Mouse (Mus musculus): ENCODE measurements at regions not wholly inside any gene's neighbourhood (a gene's known extent, or its start where the extent isn't known, plus 50 kb on each side); places are given as distances from the start of the nearest gene placed in this dataset.

DNA sequence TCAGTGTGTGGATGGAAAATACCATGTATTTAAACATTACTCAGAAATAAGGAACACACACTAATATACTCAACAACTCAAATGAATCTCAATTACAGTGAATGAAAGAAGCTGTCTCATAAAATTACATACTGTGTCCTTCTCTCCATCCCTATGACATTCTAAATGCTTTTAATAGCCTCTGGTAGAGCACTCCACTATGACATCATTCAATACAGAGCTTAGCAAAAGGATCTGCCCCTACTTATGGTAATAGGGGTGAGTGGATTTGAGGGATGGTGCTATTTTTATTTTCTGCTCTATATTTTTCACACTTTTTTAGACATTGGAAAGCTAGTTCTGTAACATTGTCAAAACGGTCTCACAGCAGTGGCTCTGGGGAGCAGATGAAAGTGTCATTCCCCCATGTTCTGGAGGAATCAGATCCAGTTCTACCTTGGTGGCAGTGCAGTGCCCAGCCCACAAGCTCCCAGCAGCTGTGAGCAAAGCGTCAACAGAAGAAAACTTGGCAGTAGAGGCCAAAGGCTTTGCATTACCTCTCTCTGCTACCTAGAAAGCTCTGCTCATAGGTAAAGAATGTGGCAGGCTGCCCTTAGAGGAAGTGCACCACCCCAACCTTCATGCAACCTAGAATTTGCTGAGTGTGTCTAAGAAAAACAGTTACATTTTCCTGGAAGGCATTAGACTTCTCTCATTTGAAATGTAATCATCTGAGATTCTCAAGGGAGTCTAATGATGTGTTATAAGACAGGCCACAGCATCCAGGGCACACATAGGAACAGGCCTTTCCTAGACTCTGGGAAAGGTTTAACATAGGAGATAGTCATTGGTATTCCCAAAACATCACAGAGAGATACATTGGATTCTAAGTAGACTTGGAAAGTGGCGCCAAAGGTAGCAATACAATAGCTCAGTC is 138.1 kb downstream of the Snx19 start:
- Histone ChIP-seq H3K36me3 (ENCODE audit: control insufficient read depth, insufficient read depth, low read length) (no peaks in the 10 kb centered on the region), H3K27ac (replicated peaks; ENCODE audit: insufficient read depth, low read depth, low read length) (no peak overlapping the region), H3K9ac (ENCODE audit: low read depth, low read length) (no peak overlapping the region), H3K27me3 (ENCODE audit: control insufficient read depth, insufficient read depth, low read length) (no peaks in the 10 kb centered on the region), H3K4me1 (ENCODE audit: control insufficient read depth, insufficient read depth, low read length) (no peaks in the 10 kb centered on the region), H3K4me3 (ENCODE audit: insufficient read depth, low read depth, low read length) (no peak overlapping the region), H3K79me2 (ENCODE audit: control insufficient read depth, insufficient read depth, low read length) (no peaks in the 10 kb centered on the region)
- no peak for DNase-seq (ENCODE audit: extremely low read depth, low read depth, low spot score)
- WGBS = 86% methylated on average over 3 of the region's 3 CpGs
- TF ChIP-seq POLR2A (IDR thresholded peaks at IDR 0.05; ENCODE audit: extremely low read depth, insufficient read depth, low read length) (no peak), CTCF (IDR thresholded peaks at IDR 0.05; ENCODE audit: low read depth, low read length) (no peak)

DNA sequence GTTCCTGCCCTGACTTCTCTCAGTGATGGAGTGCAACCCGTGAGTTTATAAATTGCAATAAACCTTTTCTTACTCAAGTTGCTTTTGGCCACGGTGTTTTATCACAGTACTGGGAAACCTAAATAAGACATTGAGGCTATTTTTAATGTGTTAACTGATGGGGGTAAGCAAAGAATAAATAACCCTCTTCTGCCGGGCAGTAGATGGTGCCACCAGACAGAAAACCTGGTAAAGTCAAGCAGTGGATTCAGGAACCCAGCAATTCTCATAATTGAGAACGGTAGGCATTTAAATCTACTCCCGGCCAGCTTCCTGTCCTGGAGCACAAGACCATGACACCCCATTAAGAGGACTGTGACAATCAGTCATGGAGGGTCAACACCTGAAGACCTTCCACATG is 136.5 kb downstream of the Snx19 start:
- Histone ChIP-seq H3K36me3 (ENCODE audit: control insufficient read depth, insufficient read depth, low read length) (no peaks in the 10 kb centered on the region), H3K9ac (ENCODE audit: low read depth, low read length) (no peak overlapping the region), H3K27ac (replicated peaks; ENCODE audit: insufficient read depth, low read depth, low read length) (no peak overlapping the region), H3K4me1 (ENCODE audit: control insufficient read depth, insufficient read depth, low read length) (no peaks in the 10 kb centered on the region), H3K4me3 (ENCODE audit: insufficient read depth, low read depth, low read length) (no peak overlapping the region), H3K79me2 (ENCODE audit: control insufficient read depth, insufficient read depth, low read length) (no peaks in the 10 kb centered on the region), H3K27me3 (ENCODE audit: control insufficient read depth, insufficient read depth, low read length) (no peaks in the 10 kb centered on the region)
- no peak for DNase-seq (ENCODE audit: extremely low read depth, low read depth, low spot score)
- TF ChIP-seq CTCF (IDR thresholded peaks at IDR 0.05; ENCODE audit: low read depth, low read length) (no peak), POLR2A (IDR thresholded peaks at IDR 0.05; ENCODE audit: extremely low read depth, insufficient read depth, low read length) (no peak)
- 85% methylated on average over 5 of the region's 5 CpGs for WGBS

DNA sequence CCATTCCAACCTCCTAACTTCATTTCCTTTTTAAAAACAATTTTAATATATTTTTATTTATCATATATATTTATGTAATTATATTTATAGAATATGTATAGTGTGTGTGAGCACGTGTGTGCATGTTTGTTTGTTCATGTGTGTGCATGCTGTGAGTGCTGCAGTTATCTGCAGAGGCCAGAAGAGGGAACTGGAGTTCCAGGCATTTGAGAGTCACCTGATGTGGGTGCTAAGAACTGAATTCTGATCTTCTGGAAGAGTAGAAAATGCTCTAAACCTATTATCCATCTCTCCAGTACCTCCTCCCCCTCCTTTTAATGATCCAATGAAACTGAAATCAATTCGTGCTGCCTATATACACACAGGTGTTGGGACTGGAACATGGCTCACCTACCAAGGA is 128.0 kb downstream of the Snx19 start:
- Histone ChIP-seq H3K4me3 (ENCODE audit: insufficient read depth, low read depth, low read length) (no peak overlapping the region), H3K36me3 (ENCODE audit: control insufficient read depth, insufficient read depth, low read length) (no peaks in the 10 kb centered on the region), H3K4me1 (ENCODE audit: control insufficient read depth, insufficient read depth, low read length) (no peaks in the 10 kb centered on the region), H3K27me3 (ENCODE audit: control insufficient read depth, insufficient read depth, low read length) (no peaks in the 10 kb centered on the region), H3K9ac (ENCODE audit: low read depth, low read length) (no peak overlapping the region), H3K27ac (replicated peaks; ENCODE audit: insufficient read depth, low read depth, low read length) (no peak overlapping the region), H3K79me2 (ENCODE audit: control insufficient read depth, insufficient read depth, low read length) (no peaks in the 10 kb centered on the region)
- WGBS = 67% methylated on average over 2 of the region's 2 CpGs
- DNase-seq (ENCODE audit: extremely low read depth, low read depth, low spot score) = no peak
- TF ChIP-seq CTCF (IDR thresholded peaks at IDR 0.05; ENCODE audit: low read depth, low read length) (no peak), POLR2A (IDR thresholded peaks at IDR 0.05; ENCODE audit: extremely low read depth, insufficient read depth, low read length) (no peak)

DNA sequence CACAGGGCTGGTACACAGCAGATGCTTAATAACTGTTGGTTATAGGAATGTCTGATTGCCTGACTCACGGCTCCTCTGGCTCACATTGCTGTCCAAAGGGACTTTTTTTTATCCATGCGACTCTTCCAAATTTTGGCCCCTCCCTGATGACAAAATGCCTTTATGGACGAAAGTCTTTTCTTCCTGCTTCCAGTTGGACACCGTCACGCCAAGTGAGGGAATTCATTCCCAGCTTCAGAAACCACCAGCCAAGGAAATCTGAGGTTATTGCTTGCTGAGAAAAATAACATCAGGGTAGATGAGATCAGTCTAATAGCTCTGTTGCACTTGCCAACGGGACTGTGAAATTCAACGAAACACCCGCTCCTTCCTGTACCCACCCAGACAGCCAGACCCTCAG is 125.8 kb downstream of the Snx19 start:
- Histone ChIP-seq H3K27ac (replicated peaks; ENCODE audit: insufficient read depth, low read depth, low read length) (no peak overlapping the region), H3K4me3 (ENCODE audit: insufficient read depth, low read depth, low read length) (no peak overlapping the region), H3K9ac (ENCODE audit: low read depth, low read length) (no peak overlapping the region), H3K27me3 (ENCODE audit: control insufficient read depth, insufficient read depth, low read length) (no peaks in the 10 kb centered on the region), H3K79me2 (ENCODE audit: control insufficient read depth, insufficient read depth, low read length) (no peaks in the 10 kb centered on the region), H3K36me3 (ENCODE audit: control insufficient read depth, insufficient read depth, low read length) (no peaks in the 10 kb centered on the region), H3K4me1 (ENCODE audit: control insufficient read depth, insufficient read depth, low read length) (no peaks in the 10 kb centered on the region)
- no peak for DNase-seq (ENCODE audit: extremely low read depth, low read depth, low spot score)
- WGBS = 90% methylated on average over 8 of the region's 8 CpGs
- no peak for TF ChIP-seq CTCF (IDR thresholded peaks at IDR 0.05; ENCODE audit: low read depth, low read length)
- TF ChIP-seq POLR2A (IDR thresholded peaks at IDR 0.05; ENCODE audit: extremely low read depth, insufficient read depth, low read length) = no peak

DNA sequence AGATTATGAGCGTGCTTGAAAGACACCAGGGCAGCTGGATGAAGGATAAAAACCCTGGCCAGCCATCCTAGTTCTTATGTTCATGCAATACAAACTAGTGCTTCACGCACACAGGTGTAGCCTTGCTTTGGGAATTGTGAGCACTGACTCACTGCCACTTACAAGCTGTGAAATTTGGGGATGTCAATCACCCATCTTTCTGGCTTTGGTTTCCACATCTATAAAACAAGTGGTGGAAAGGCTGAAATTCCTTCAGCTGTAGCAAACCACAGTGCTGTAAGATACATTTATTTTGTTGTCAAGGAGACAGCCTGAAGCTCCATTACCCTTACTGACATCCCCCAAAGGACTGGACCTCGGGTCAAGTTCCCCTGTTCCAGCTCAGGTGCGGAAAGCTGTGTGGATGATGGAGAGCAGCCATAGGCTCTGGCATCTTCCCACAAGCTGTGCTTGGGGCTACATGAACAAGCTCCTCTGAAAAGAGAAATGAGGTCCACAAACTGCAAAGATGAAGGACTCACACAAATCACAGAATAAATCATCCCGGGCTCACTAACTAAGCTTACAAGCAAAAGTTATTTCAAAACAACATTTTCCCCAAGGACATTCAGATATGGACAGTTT is 123.1 kb downstream of the Snx19 start:
- Histone ChIP-seq H3K79me2 (ENCODE audit: control insufficient read depth, insufficient read depth, low read length) (no peaks in the 10 kb centered on the region), H3K9ac (ENCODE audit: low read depth, low read length) (no peak overlapping the region), H3K27ac (replicated peaks; ENCODE audit: insufficient read depth, low read depth, low read length) (no peak overlapping the region), H3K27me3 (ENCODE audit: control insufficient read depth, insufficient read depth, low read length) (no peaks in the 10 kb centered on the region), H3K4me3 (ENCODE audit: insufficient read depth, low read depth, low read length) (no peak overlapping the region), H3K36me3 (ENCODE audit: control insufficient read depth, insufficient read depth, low read length) (no peaks in the 10 kb centered on the region), H3K4me1 (ENCODE audit: control insufficient read depth, insufficient read depth, low read length) (no peaks in the 10 kb centered on the region)
- TF ChIP-seq POLR2A (IDR thresholded peaks at IDR 0.05; ENCODE audit: extremely low read depth, insufficient read depth, low read length) (no peak), CTCF (IDR thresholded peaks at IDR 0.05; ENCODE audit: low read depth, low read length) (no peak)
- no peak for DNase-seq (ENCODE audit: extremely low read depth, low read depth, low spot score)
- WGBS = 79% methylated on average over 5 of the region's 5 CpGs

DNA sequence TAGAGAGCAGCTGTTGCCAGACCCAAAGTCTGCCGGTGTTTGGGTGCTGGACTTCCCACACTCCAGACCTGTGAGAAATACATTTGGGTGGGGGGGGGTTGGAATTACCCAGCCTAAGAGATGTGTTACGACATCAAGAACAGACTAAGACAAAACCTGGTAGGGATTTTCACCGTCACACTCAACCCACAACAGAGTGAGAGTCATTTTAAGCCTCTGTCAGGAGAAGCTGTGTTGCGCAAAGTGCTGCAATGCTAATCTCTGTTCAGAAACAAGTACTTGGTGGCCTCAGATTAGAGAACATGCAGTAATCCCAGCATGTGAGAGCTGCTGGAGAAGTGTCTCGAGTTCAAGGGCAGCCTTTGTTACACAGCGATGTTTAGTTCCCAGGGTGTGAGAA is 113.0 kb downstream of the Snx19 start:
- Histone ChIP-seq H3K79me2 (ENCODE audit: control insufficient read depth, insufficient read depth, low read length) (no peaks in the 10 kb centered on the region), H3K27me3 (ENCODE audit: control insufficient read depth, insufficient read depth, low read length) (no peaks in the 10 kb centered on the region), H3K27ac (replicated peaks; ENCODE audit: insufficient read depth, low read depth, low read length) (no peak overlapping the region), H3K36me3 (ENCODE audit: control insufficient read depth, insufficient read depth, low read length) (no peaks in the 10 kb centered on the region), H3K4me1 (ENCODE audit: control insufficient read depth, insufficient read depth, low read length) (no peaks in the 10 kb centered on the region), H3K9ac (ENCODE audit: low read depth, low read length) (no peak overlapping the region), H3K4me3 (ENCODE audit: insufficient read depth, low read depth, low read length) (no peak overlapping the region)
- no peak for DNase-seq (ENCODE audit: extremely low read depth, low read depth, low spot score)
- 82% methylated on average over 6 of the region's 6 CpGs for WGBS
- no peak for TF ChIP-seq POLR2A (IDR thresholded peaks at IDR 0.05; ENCODE audit: extremely low read depth, insufficient read depth, low read length)
- no peak for TF ChIP-seq CTCF (IDR thresholded peaks at IDR 0.05; ENCODE audit: low read depth, low read length)

All from liver, adult 2 months (tissue).